Mouse (Mus musculus) testis, adult 2 months (tissue): ENCODE results near the gene Cend1. TPM values are rescaled to one million over a fixed set of nuclear protein-coding genes. Genes with fewer than 3 reads are reported as not detected.

Source experiments
- H3K27ac ChIP-seq: fragments of 200-500 bp; 2 replicates; pipeline ENCODE4 v1.5.1; 2012; ENCODE audit warnings: low read depth, low read length; ENCODE audit not compliant: control insufficient read depth, insufficient read depth
- H3K27me3 ChIP-seq: fragments of 200-500 bp; 2 replicates; pipeline ENCODE4 v1.6.1; 2012; ENCODE audit warnings: mild to moderate bottlenecking, low read length, moderate library complexity; ENCODE audit not compliant: control insufficient read depth, insufficient read depth
- H3K36me3 ChIP-seq: fragments of 200-500 bp; 2 replicates; pipeline ENCODE4 v1.6.1; 2012; ENCODE audit warnings: mild to moderate bottlenecking, low read length; ENCODE audit not compliant: control insufficient read depth, insufficient read depth
- H3K4me1 ChIP-seq: fragments of 200-500 bp; 2 replicates; pipeline ENCODE4 v1.6.1; 2012; ENCODE audit warnings: low read length; ENCODE audit not compliant: control insufficient read depth, insufficient read depth
- H3K4me3 ChIP-seq: fragments of 200-500 bp; 2 replicates; pipeline ENCODE4 v1.5.1; 2012; ENCODE audit warnings: low read depth, mild to moderate bottlenecking, low read length, moderate library complexity, mixed read lengths; ENCODE audit not compliant: control insufficient read depth
- CTCF ChIP-seq: fragments of 200-500 bp; IDR thresholded peaks from 2 replicates; pipeline ENCODE4 v1.5.1; 2012; ENCODE audit warnings: low read depth, mild to moderate bottlenecking, inconsistent platforms, low read length, moderate library complexity; ENCODE audit not compliant: control insufficient read depth, insufficient read depth, insufficient replicate concordance
- POLR2A ChIP-seq: fragments of 200-500 bp; IDR thresholded peaks from 2 replicates; pipeline ENCODE4 v1.6.1; 2012; ENCODE audit warnings: low read depth, mild to moderate bottlenecking, inconsistent platforms, low read length, moderate library complexity; ENCODE audit not compliant: control insufficient read depth
- polyA plus RNA-seq: library from polyadenylated mRNA; depleted of rRNA; stranded (reverse); fragments of >200 nt; gene quantifications from 2 replicates; pipeline ENCODE4 v1.2.3, GENCODE M21; 2012

Gene Cend1
- polyA plus RNA-seq, 1 experiment, result 0.48 TPM

DNA sequence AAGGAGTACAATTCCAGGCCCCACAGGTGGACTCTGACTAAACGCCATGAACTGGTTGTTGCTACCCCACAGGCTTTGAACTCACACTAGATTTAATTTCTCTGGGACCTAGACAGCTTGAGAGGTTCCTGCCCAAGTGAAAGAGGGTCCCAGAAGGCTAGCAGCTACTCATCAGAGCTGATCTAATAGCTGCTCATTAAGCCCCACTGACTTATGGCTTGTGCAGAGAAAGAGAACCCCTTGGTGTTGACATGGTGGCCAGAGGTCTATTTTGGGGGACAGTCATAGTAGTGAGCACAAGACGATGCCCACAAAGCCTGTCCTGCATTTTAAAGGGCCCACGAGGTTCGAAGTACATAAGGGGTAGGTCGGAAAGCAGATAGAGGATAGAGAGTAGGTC, 44.9 kb upstream of the Cend1 start:
- Histone ChIP-seq H3K4me1 (peaks cover 25% of the 10 kb centered on the region), H3K36me3 (no peaks in the 10 kb centered on the region; the same call in 1 of the 2 replicates), H3K27ac (no peak overlapping the region; the same call in 1 of the 2 replicates), H3K27me3 (no peaks in the 10 kb centered on the region), H3K4me3 (peak overlapping the region; percentile 92)
- no peak for TF ChIP-seq CTCF
- TF ChIP-seq POLR2A, result no peak

DNA sequence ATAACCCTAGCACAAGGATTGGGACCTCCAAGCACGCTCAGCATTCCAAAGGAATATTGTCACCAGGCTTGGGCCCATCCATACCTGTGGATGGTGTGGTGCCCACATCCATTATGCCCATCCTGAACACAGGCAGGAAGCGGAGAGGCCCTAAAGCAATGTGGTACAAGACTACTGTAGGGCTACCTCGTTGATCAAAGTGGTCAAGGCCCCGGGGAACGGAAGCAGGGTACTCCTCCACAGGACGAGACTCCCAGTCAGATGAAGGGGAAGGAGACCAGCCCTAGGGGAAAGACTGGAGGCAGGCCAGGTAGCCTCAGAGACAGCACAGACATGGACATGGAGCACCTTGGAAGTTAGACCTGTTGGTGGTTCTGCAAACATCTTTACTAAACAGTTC, 43.5 kb upstream of the Cend1 start:
- Histone ChIP-seq H3K4me1 (peaks cover 34% of the 10 kb centered on the region), H3K36me3 (no peaks in the 10 kb centered on the region; the same call in 1 of the 2 replicates), H3K4me3 (no peak overlapping the region), H3K27ac (0 out of 2 replicates have a peak overlapping the region, but pooled peaks have one; percentile 34), H3K27me3 (no peaks in the 10 kb centered on the region)
- TF ChIP-seq CTCF (no peak), POLR2A (no peak)

DNA sequence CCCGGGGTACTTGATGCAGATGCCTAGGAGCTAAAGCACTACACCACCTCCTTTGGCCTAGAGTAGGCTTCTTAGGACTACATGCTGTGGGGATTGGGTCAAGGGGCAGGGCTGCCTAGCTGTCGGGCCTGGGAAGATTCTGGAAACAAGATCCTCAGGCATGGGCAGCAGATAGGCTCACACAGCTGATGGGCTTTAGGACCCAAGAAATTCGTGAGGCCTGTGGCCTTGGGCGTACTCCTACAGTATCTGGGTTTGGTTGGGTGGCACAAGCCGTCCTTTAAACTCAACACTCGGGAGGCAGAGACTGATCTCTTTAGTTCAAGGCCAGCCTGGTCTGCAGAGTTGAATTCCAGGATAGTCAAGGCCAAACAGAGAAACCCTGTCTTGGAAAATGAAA, 42.9 kb upstream of the Cend1 start:
- H3K4me1 ChIP-seq, result peaks cover 39% of the 10 kb centered on the region
- H3K36me3 ChIP-seq, result no peaks in the 10 kb centered on the region; the same call in 1 of the 2 replicates
- no peak overlapping the region for H3K4me3 ChIP-seq
- H3K27ac ChIP-seq, result no peak overlapping the region
- no peaks in the 10 kb centered on the region for H3K27me3 ChIP-seq
- no peak for TF ChIP-seq POLR2A
- TF ChIP-seq CTCF, result no peak

DNA sequence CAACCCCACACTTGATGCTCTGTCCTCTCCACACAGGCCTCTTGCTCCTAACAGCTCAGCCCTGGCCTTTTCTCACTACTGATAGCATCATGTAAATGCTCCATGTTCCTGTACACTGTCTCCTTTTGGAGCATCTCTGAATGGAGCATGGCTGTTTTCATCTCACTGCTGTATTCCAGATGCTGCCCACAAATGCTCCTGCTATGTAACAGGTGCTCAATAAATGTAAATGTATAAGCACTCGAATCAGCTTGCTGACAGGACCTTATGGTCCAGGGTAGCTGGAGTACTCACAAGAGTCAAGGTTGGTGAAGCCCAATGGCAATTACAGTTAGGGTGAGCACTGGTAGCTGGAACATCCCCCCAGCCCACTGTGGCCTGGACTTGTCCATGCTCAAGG, 41.9 kb upstream of the Cend1 start:
- no peak overlapping the region for H3K27ac ChIP-seq
- H3K36me3 ChIP-seq, result no peaks in the 10 kb centered on the region; the same call in 1 of the 2 replicates
- H3K4me3 ChIP-seq, result no peak overlapping the region
- H3K27me3 ChIP-seq, result no peaks in the 10 kb centered on the region
- TF ChIP-seq CTCF (no peak), POLR2A (no peak)
- H3K4me1 ChIP-seq, result peaks cover 38% of the 10 kb centered on the region

DNA sequence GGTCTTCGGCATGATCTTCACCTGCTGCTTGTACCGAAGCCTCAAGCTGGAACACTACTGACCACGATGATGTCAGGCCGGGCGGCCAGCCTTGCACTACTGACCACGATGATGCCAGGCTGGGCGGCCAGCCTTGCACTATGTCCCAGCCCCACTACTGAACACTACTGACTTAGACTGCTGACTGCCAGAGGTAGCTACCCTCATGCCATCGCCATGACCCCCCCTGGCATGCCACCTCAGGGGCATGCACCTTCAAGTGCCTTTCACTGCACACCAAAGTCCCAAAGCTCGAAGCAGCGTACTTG, 41.3 kb upstream of the Cend1 start:
- TF ChIP-seq CTCF (no peak), POLR2A (no peak; the same call in 1 of the 2 replicates)
- H3K4me1 ChIP-seq, result peaks cover 33% of the 10 kb centered on the region

DNA sequence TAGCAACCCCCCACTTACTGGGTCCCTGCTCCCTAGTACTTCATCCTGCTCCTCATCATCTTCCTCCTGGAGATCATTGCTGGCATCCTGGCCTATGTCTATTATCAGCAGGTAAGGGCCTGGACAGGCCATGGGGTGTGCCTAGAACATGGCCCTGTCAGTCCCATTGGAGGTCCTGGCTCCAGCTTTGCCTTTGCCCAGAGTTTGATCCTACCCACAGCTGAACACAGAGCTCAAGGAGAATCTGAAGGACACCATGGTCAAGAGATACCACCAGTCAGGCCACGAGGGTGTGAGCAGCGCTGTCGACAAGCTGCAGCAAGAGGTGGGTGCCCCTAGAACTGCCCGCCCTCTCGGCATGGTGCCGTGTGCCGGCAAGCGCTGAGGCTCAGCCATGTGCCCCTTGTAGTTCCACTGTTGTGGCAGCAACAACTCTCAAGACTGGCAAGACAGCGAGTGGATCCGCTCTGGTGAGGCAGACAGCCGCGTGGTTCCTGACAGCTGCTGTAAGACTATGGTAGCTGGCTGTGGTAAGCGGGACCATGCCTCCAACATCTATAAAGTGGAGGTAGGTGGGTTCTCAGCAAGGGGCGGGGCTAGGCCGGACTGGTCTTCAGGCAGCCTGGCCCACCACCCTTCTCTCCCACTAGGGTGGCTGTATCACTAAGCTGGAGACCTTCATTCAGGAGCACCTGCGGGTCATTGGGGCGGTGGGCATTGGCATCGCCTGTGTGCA, 40.8 kb upstream of the Cend1 start:
- TF ChIP-seq POLR2A, result peak; percentile 11; the same call in 1 of the 2 replicates
- no peak for TF ChIP-seq CTCF
- Histone ChIP-seq H3K4me3 (no peak overlapping the region), H3K27ac (no peak overlapping the region), H3K27me3 (no peaks in the 10 kb centered on the region), H3K4me1 (peaks cover 34% of the 10 kb centered on the region), H3K36me3 (no peaks in the 10 kb centered on the region; the same call in 1 of the 2 replicates)

More for the DNA sequence above, 41.3 kb upstream of the Cend1 start:
- no peak overlapping the region for H3K4me3 ChIP-seq
- H3K27ac ChIP-seq, result no peak overlapping the region
- no peaks in the 10 kb centered on the region; the same call in 1 of the 2 replicates for H3K36me3 ChIP-seq
- no peaks in the 10 kb centered on the region for H3K27me3 ChIP-seq

DNA sequence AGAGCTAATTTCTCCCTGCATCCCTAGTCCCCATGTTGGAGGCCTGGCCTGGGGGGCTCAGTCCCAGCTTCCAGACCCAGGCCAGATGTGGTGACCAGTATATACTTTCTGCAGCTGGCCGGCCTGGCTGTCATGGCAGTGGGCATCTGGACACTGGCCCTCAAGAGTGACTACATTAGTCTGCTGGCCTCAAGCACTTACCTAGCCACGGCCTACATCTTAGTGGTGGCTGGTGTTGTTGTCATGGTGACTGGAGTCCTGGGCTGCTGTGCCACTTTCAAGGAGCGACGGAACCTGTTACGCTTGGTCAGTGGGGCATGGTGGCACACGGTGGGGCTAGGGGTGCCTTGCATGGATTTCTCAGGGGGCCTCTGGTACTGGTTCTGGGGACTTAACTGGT, 40.1 kb upstream of the Cend1 start:
- peak overlapping the region; percentile 42 for H3K27ac ChIP-seq
- no peak overlapping the region for H3K4me3 ChIP-seq
- H3K27me3 ChIP-seq, result no peaks in the 10 kb centered on the region
- peaks cover 40% of the 10 kb centered on the region for H3K4me1 ChIP-seq
- TF ChIP-seq CTCF (no peak), POLR2A (no peak)
- no peaks in the 10 kb centered on the region; the same call in 1 of the 2 replicates for H3K36me3 ChIP-seq

DNA sequence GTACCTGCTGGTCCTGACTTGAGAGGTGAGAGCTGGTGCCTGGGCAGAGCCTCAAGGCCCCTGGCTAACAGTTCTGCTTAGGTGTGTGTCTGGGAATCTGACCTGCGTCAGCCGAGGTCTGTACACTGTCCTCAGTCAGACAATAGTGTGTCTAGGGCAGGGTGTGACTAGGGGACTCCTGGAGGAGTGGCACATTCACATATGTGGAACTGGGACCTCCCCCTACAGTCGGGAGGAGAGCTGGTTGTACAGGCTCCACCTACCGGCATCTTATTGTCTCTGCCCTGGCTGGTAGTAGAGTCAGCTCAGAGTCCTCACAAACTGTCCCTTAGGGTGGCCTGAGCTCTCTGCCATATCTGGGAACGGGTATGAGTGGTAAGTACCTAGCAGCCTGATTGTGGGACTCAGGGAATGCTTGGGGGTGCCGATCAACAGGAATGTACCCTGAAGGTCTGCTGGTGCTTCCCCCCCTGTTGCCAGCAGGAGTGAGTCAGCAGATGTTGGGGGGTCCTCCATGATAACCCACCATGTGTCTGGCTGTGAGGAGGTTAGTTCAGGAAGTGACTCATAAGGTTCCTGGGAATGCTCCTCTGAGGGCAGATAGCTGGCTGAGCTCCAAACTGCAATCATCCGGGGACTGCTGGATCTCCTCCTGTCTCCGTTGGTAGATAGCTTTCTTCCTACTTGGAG, 39.4 kb upstream of the Cend1 start:
- H3K27ac ChIP-seq, result peak overlapping the region; percentile 58
- no peaks in the 10 kb centered on the region for H3K27me3 ChIP-seq
- TF ChIP-seq POLR2A (no peak; the same call in 1 of the 2 replicates), CTCF (no peak)
- peaks cover 44% of the 10 kb centered on the region for H3K4me1 ChIP-seq
- peak overlapping the region; percentile 87 for H3K4me3 ChIP-seq
- H3K36me3 ChIP-seq, result no peaks in the 10 kb centered on the region; the same call in 1 of the 2 replicates
